Mouse (Mus musculus) thymus, postnatal 36 days (tissue): ENCODE results near the gene Rasgrp4.
"Not testable (repeated sequence)": the region's sequence is repeated elsewhere in the genome, so short reads cannot be mapped to it uniquely, and the experiment has no call there.

Source experiments
- DNase-seq, 2 experiments: peaks; one replicate each; pipeline ENCODE4 v3.0.0; 2022; ENCODE audit warnings: mixed read lengths in 2 of 2

The Rasgrp4 gene

GRCm38 (mm10) chr7:29134693-29135386 is at the start of gene Rasgrp4:
Rasgrp4 (plus strand) TSS chr7:29134851.
- DNase-seq = peak; percentile 86 to 93

DNA sequence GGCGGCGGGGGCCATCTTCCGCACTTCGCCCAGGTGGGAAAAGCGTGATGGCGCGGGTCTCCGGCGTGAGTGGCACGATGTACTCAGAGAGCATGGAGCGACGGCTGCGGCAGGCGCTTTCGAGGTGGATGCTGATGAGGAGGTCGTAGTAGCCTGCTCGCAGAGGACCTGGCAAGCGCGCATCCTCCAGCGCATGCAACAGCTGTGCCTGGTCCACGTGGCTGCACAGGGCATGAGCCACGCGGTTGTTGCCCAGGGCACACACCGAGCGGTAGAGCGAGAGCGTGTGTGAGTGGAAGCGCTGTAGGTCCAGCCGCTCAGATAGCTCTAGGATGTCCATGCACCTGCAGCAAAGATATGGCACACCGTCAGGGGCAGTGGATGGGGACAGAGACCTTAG is 48.7 kb upstream of the Rasgrp4 start:
- DNase-seq = no peak

DNA sequence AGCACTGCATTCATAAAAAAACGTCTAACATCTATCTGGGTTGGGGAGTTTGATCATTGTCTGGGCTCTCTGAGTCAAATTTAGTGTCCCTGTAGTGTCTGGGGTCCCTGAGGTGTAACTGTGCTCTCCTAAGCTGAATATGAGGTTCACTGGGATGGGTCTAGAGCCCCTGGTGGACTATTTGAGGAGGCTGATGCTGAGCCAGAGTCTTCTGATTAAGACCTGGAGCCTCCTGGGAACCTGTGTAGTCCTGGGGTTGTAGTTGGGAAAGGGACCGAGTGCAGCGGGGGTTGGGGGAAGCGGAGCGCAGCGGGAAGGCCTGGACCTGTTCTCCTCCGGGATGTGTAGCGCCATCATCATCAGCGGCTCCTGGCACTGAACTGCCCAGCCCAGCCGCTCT is 47.7 kb upstream of the Rasgrp4 start:
- DNase-seq = no peak

DNA sequence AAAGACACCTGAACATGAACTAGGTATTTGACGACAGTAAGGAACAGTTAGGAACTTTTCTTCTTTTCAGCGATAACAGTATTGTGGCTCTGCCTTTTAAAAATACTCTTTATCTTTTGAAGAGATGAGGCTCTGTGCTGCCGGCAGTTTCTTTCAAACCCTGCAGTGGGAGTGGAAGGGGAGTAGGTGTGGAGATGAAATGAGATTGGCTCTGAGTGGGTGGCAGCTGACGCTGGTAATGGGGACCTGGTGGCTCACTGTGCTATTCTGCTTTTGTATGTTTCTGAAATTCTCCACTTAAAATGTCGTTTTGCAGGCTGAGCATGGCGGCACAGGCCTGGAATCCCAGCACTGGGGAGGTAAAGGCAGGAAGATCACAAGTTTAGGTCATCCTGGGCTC is 45.8 kb upstream of the Rasgrp4 start:
- no peak for DNase-seq

GRCm38 (mm10) chr7:29097131-29097530 is 37.5 kb upstream of the Rasgrp4 start:
- no peak for DNase-seq

- no peak for DNase-seq
These were observed 33.2 kb upstream of the Rasgrp4 start for GRCm38 (mm10) chr7:29101286-29102017.

- DNase-seq = peak; percentile 51 to 64
These were observed 25.4 kb upstream of the Rasgrp4 start for GRCm38 (mm10) chr7:29108992-29109955.

DNA sequence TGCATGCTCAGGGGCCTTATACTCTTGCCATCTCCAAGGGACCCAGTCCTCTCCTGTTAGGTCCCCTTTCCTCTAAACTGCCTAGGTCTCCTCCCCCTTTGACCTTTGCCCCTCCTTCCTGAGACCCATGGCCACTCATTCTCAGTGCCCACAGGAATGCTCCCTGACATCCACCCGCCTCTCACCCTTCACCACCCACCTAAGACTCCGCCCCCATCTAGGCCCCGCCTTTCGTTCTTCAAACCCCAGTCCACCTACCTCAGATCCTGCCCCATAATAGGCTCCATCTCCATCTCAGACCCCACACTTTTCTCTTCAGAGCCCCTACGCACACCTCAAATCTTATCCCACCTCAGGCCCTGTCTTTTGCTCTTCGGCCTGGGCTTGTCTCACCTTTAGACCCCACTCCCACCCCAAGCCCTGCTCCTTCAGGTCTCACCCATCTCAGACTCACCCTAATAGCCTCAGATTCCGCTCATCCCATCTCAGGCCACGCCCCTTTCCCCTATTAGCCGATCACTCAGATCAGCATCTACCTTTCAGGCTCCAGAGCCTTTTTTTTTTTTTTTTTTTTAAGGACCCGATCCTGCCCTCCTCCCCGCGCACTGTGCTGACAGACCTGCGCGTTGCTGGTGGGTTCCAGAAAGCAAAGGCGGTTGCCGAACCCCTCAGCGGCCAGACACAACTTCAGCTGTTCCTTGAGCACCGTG is 16.4 kb upstream of the Rasgrp4 start:
- no peak for DNase-seq

DNA sequence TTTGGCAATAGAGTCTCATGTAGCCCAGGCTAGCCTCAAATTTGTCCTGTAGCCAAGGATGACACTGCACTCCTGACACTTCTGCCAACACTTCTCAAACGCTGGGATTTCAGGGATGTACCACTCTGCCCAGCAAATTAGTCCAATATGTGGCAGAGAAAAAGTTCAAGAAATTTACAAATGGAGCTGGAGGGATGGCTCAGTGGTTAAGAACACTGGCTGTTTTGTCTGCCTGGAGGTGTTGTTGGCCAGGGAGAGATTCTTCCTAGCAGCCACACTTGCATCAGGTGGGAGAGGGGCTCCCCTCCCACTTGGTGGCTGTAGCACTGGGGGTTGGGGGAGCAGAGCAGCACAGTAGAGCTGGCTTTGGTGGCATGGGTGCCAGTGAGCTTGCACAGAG is 15.1 kb upstream of the Rasgrp4 start:
- no peak for DNase-seq

GRCm38 (mm10) chr7:29122821-29123220 is 11.8 kb upstream of the Rasgrp4 start:
- DNase-seq = no peak

- DNase-seq = no peak
These were observed 10.9 kb upstream of the Rasgrp4 start for GRCm38 (mm10) chr7:29123531-29124358.

DNA sequence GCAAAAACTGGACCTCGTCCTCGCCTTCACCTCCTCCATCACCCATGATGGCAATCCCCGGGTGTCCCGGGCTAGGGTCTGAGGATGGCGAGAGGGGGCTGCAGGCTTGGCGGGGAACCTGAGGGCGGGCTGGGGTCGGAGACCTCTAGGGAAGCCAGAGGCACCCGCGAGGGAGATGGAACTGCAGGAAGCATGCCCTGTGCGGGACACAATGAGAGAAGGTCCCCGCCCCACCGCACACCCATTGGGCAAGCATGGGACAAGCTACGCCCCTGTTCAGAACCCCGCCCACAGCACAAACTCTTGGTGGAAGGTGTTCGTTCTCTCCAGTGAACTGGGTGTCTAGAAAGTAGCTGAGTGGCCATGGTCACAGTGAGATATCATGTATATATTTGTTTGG is 9.7 kb upstream of the Rasgrp4 start, which contains the start of gene Ryr1:
Gene Ryr1 (minus strand): TSS at position 210 of the 400 bp plus-strand sequence.
- DNase-seq = peak; percentile 56 to 74

GRCm38 (mm10) chr7:29126173-29126915 is 8.3 kb upstream of the Rasgrp4 start:
- peak; percentile 79 to 83 for DNase-seq

- no peak for DNase-seq
These were observed 5.9 kb upstream of the Rasgrp4 start for GRCm38 (mm10) chr7:29128725-29129124.

GRCm38 (mm10) chr7:29134230-29134629 is 421 bp upstream of the Rasgrp4 start:
- DNase-seq = no peak

- DNase-seq = no peak
These were observed 2.8 kb downstream of the Rasgrp4 start for GRCm38 (mm10) chr7:29137429-29137828.

GRCm38 (mm10) chr7:29139237-29139636 is 4.6 kb downstream of the Rasgrp4 start:
- DNase-seq = not testable (repeated sequence)

DNA sequence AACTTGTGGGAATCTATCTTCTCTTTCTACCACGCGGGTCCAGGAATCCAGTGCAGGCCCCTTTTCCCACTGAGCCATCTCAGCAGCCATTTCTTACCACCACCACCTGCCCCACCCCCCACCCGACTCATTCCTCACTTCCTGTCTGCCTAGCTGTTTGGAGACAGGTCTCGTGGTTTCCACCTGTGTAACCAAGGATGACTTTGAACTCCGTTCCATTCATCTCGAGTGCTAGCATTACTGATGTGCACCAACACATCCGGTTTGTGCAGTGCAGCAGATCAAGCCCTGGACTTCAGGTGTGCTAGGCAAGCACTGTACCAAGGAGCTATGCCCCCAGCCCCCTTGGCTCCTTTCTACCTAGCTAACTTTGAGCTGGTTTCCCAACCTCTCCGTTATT is 6.8 kb downstream of the Rasgrp4 start:
- peak; percentile 47 to 72 for DNase-seq

DNA sequence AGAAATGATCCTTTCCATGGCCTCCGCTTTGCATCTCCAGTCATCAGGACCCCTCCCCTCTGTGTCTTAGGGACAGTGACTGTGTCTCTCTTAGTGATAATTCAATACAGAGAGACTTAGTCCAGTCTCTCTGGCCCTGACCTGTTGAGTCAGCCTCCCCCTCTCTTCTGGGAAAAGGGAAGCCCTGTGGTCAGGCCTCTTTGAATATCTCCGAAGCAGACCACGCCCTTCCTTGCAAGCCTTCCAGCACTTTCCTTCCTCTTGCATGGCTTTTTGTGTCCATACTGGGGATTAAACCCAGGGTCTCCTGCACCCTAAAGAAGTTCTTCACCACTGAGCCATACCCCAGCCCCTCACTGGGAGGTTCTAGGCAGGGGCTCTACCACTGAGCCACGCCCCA is 9.4 kb downstream of the Rasgrp4 start:
- DNase-seq = no peak

DNA sequence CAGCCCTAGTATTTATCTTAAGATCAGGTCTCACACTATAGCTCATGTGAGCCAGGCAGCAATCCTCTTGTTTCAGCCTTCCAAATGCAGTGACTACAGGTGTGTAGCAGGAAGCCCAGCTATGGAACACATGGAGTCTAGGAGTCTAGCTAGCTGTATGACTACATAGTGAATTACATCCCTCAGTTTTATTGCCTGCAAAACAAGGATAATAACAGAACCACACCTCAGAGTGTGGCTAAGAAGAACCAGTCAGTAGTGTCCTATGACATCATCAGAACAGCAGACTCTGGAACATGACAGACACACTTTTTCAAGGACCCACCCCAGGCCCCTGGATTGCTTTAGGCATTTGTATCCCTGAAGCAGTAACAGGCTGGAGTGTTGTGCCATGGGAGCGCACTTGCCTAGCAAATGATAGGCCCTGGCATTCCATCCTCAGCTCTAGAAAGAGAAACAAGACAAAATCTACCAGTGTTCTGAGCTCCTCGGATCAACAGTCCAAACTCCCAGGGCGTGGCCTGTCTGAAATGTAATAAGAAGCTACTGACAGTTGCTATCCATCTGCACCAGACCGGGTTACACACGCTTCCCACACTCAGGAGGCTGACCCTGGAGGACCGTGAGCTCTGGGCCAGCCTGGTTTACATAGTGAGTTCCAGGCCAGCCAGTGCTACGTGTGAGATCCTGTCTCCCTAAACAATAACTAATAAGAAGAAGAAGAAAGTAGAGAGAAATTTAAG is 12.1 kb downstream of the Rasgrp4 start:
- DNase-seq = no peak
